Mouse (Mus musculus) embryo, embryonic 10 days (tissue): Measurements from ENCODE around the gene Rsph1.
"Not testable (repeated sequence)": the region's sequence is repeated elsewhere in the genome, so short reads cannot be mapped to it uniquely, and the experiment has no call there.

ENCODE experiments used
- DNase-seq: peaks from one replicate; pipeline ENCODE4 v3.0.0-alpha.2; 2015; ENCODE audit warnings: low spot score

The Rsph1 gene

DNA sequence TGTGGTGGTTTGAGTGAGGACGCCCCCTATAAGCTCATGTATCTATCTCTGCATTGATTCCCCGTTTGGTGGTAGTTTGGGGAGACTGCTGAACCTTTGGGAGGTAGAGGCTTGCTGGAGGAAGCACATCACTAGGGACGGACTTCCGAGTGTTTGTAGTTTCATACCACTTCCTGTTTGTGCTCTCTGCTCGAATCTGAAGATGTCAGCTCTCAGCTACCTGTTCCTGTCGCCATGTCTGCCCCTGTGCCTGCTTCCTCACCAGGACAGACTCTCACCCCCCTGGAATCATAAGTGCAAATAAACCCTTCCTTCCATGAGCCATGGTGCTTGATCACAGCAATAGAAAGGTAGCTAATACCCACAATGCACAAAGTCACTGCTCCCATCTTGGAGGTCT lies 2.0 kb downstream of the Rsph1 start:
- no peak for DNase-seq

DNA sequence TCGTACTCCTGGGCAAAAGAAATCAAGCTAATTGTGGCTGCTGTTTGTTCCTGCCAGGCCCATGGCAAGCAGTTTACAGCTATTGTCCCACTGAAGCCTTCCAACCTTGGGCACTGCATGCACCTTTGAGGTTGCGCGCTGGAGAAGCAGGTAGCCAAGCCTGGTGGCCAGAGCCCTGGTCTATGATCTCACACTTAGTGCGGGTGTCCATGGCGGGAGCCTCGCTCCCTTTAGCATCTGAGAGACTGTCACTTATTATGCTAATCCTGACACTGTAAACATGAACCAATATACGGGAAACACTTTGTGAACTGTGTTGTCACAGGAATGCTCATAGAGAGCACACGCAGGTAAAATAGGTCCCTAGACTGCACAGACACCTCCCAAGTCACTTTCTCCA lies 3.6 kb downstream of the Rsph1 start:
- DNase-seq = no peak

DNA sequence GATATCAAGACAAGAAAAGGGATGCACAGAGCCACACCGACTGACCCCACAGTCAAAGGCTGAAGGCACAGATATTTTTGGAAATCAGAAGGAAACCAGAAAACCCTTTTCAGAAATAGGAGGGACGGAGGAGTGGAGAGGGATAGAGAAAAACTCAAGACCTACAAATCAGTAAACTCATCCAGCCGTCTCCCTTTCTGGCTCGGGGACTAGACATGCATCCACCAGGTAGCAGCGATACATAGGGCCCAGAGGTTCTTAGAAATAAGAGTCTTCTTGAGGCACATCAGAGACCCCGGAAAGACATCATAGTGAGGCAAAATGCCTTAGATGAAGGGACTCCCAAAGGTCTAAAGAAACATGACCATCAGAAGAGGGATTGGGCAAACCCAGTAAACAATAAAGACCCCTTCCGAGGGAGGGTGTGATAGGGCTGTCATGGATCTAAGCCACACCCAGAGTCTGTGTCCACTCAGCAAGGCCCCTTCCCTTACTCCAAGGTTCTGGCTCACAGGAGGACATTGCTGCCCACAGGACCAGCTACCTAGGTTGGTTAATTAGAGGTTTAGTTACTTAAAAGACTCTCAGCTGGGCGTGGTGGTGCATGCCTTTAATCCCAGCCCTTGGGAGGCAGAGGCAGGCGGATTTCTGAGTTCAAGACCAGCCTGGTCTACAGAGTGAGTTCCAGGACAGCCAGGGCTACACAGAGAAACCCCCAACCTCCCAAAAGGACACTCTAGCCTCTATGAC lies 4.6 kb downstream of the Rsph1 start:
- no peak for DNase-seq

DNA sequence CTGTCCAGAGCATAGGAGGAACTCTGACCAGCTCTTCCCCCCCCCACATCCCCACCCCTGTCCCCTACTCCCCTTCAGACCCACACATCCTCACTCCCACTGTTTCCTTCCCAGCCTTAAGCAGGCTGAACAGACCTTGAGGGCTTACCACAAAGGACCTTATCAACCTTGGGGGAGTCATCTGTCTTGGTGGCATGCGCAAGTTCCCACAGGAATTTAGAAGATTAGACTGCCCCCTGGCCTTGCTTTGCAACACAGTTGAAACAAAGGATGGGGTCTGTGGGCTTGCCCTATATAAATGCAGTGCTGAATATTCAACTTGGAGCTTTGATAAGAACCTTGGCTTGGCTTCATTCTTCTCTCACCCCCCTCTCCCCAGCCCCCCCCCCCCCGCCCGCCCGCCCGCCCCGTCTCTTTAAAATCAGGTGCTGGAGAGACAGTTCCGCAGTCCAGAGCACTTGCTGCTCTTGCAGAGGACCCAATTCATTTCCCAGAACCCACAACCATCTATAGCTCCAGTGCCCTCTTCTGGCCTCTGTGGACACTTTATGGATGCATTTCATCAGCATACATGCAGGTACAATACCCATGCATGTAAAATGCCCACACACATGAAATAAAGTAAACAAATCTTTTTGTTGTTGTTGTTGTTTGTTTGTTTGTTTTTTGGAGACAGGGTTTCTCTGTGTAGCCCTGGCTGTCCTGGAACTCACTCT lies 5.9 kb downstream of the Rsph1 start:
- DNase-seq = no peak

DNA sequence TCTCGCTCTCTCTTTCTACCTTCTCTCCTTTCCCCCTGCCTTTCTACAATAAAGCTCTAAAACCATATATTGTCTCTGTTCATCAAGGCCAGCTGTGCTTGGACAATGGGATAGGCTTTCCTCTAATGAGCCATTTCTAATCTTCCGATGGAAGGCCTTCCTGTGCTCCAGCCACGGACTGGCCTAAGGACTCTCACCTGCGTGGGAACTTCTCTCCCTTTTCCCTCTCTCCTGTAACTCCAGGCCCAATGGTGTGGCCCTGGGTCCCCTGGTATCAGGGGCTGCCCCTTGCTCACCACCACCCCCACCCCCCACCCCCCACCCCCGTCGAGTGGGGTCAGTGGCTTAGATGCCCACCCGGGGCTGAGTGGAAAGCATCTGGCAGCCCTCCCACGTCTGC lies 6.4 kb downstream of the Rsph1 start:
- not testable (repeated sequence) for DNase-seq

DNA sequence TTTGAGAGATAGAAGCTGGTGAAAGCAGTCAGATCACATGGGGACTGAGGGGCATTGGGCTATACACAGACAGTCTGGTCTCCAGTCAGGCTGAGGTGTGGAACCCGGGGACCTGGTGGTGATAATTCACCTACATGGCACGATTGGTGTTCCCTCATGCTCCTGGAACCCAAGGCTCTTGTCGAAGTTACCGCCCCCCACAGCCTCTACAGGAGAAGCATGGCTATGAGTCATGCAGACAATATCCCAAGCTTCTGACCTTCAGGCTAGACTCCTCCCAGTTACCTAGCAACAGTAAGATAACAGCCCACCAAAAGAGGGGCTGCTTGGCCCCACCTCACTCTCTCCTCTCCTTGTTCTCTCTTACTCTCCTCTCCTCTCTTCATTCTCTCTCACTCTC lies 6.9 kb downstream of the Rsph1 start:
- DNase-seq = no peak

DNA sequence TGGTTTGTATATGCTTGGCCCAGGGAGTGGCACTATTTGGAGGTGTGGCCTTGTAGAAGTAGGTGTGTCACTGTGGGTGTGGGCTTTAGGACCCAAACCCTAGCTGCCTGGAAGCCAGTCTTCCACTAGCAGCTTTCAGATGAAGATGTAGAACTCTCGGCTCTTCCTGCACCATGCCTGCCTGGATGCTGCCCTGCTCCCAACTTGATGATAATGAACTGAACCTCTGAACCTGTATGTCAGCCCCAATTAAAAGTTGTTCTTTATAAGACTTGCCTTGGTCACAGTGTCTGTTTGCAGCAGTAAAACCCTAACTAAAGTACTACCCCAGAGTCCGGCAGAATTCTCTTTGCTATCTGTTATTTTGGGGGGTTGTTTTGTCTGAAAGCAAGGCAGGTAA lies 7.4 kb downstream of the Rsph1 start:
- no peak for DNase-seq

- no peak for DNase-seq
Measured at GRCm38 (mm10) chr17:31268016-31268415, 9.2 kb downstream of the Rsph1 start.

GRCm38 (mm10) chr17:31267603-31268002 lies 9.6 kb downstream of the Rsph1 start:
- DNase-seq = no peak

- no peak for DNase-seq
Measured at GRCm38 (mm10) chr17:31267138-31267537, 10.0 kb downstream of the Rsph1 start.

- DNase-seq = no peak
Measured at GRCm38 (mm10) chr17:31266321-31266950, 10.7 kb downstream of the Rsph1 start.

- no peak for DNase-seq
Measured at GRCm38 (mm10) chr17:31265831-31266230, 11.4 kb downstream of the Rsph1 start.

GRCm38 (mm10) chr17:31265171-31265572 lies 12.0 kb downstream of the Rsph1 start:
- peak; percentile 42 for DNase-seq

- DNase-seq = no peak
Measured at GRCm38 (mm10) chr17:31264372-31264771, 12.8 kb downstream of the Rsph1 start.

DNA sequence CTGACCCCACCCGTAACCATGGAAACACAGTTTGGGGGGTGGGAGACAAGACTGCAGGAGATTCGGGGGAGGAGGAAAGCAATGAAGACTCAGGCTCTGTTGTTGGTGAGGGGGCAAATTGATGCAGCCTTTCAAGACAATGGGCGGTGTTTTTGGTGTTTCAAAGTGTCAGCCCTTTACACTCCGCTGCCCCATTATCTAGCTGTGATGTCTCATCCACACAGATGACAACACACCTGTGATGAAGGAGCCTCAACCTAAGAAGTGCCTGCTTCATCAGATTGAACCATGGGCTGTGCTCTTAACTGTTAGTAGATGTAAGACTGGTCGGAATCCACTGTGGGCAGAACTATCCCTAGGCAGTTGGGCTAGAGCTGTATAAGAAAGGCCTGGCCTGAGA lies 13.4 kb downstream of the Rsph1 start:
- no peak for DNase-seq

DNA sequence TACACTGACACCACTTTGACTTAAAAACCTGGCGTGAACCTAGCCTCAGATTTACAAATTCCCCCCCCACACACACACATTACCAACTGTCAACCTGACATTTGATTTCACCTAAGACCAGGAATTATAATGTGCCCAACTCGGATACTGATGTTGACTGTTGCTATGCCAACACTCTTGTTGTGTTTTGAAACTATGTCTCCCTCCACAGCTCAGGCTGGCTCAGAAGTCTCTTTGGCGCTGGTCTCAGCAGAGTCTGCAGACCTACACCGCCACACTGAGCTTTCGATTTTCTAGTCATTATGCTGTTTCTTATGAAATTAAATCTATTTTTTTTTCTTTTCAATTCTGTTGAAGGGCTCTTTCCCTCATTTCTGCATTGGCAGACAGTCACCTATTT lies 14.5 kb downstream of the Rsph1 start:
- peak; percentile 28 for DNase-seq

GRCm38 (mm10) chr17:31261352-31261751 lies 15.8 kb downstream of the Rsph1 start:
- no peak for DNase-seq

DNA sequence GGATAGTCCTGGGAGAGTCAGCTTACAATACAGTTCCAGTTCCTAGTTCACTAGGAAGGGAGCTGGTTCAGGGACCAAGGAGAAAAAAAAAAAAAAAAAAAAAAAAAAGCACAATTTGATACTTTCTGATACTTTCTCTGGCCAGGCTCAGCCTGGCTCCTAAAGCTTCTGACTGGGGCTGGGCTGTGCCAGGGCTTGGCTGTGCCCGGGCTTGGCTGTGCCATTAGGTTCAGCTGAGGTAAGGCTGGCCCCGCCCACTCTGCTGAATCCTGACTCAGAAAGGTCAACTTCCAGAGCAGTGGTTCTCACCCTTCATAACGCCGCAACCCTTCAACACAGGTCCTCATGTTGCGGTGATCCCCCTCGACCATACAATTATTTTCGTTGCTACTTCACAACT lies 16.8 kb downstream of the Rsph1 start:
- no peak for DNase-seq

- DNase-seq = no peak
Measured at GRCm38 (mm10) chr17:31259825-31260224, 17.4 kb downstream of the Rsph1 start.

DNA sequence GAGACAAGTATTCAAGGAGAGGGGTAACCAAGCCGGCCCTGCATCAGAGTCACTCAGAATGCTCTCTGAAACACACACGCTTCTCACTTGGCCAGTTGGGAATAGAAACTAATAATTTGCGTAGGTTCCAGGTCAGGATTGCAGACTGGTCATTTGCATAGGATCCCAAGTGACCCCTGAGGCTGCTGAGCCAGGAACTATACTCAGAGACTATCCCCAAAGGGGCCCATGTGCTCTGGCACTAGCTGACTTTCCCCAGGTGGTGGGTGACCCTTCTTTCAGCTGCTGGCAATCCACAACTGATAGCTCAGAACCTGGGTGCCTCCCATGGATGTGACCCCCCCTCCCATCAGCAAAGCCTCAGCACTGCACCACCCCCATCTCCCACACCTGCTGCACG lies 18.0 kb downstream of the Rsph1 start:
- DNase-seq = no peak

DNA sequence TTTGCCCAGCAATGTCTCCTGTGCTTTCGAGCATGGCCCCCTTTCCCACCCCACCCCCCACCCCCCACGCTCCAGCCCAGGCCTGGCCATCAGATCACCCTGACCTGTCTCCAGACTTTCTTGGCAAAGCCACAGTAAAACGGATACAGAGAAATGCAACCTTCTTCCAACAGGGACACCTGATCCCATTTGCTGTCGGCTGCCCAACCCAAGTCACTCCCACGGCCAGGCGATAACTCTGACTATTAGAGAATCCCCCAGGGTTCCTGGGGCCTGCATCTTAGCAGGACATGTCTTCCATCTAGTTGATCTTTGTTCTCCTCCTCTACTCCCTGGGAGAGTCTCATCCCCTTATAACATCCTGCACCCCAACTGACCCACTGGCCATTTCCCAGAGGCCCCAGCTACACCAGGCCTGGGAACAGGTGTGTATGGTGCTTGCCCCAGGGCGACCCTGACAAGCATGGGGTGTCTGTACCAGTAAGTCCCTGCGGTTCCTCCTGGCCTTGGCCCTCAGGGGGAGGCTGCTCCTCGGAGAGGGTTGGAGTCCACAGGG lies 18.8 kb downstream of the Rsph1 start:
- no peak for DNase-seq

GRCm38 (mm10) chr17:31257898-31258297 lies 19.3 kb downstream of the Rsph1 start:
- no peak for DNase-seq

DNA sequence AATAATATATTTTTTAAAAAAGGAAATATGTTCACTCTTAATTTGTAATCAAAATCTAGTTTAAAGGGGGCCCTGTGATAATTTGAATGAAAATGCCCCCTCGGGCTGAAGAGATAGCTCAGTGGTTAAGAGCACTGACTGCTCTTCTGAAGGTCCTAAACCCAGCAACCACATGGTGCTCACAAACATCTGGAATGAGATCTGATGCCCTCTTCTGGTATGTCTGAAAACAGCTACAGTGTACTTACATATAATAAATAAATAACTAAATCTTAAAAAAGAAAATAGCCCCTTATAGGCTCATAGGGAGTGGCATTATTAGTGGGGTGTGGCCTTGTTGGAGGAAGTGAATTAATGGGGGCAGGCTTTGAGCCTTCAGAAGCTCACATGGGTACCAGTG lies 20.0 kb downstream of the Rsph1 start:
- no peak for DNase-seq
